Mouse (Mus musculus): Measurements from ENCODE around the gene Usp6nl.

GRCm38 (mm10) chr2:6366973-6367372, 44.5 kb downstream of the Usp6nl start:
- TF ChIP-seq POLR2A (IDR thresholded peaks at IDR 0.05; ENCODE audit: insufficient read depth, low read depth, low read length) (no peak), CTCF (IDR thresholded peaks at IDR 0.05) (no peak)

Measured in heart, adult 2 months (tissue).